Mouse (Mus musculus) olfactory bulb, adult 2 months (tissue): ENCODE measurements around the gene Exosc7.

Experiments used
- CTCF ChIP-seq: fragments of 200-500 bp; IDR thresholded peaks from 2 replicates; pipeline ENCODE4 v1.5.1; 2012; ENCODE audit warnings: low read depth, mild to moderate bottlenecking, low read length, moderate library complexity; ENCODE audit not compliant: insufficient read depth
- POLR2A ChIP-seq: fragments of 200-500 bp; IDR thresholded peaks from 2 replicates; pipeline ENCODE4 v1.6.1; 2012; ENCODE audit warnings: mild to moderate bottlenecking, low read depth, low read length, moderate library complexity; ENCODE audit not compliant: insufficient read depth

DNA sequence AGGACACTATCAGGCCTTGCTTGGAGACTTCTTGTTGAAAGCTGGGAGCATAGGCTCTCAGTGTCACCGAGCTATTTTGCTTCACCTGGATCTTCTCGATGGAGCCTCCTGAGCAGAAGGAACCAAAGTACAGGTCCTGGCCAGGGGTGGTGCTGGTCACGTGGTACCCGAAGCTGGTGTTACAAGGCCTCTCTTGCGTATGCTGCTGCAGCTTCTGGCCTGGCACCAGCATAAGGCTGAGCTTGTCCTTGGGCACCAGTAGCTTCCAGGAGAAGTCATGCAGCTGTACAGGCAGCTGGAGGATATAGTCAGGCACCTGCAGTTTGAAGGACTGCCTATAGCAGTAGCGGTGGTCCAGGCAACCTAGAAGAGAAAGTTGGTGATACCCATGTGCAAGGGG, 67.0 kb downstream of the Exosc7 start:
- TF ChIP-seq POLR2A = no peak
- TF ChIP-seq CTCF = no peak
